Mouse (Mus musculus) CH12.LX (cell line): ENCODE measurements at regions not wholly inside any gene's neighbourhood (a gene's known extent, or its start where the extent isn't known, plus 50 kb on each side); places are given as distances from the start of the nearest gene placed in this dataset.

Experiments used
- DNase-seq: peaks from one replicate; pipeline ENCODE4 v3.0.0-alpha.2; 2013; ENCODE audit errors: extremely low read depth
- H3K27ac ChIP-seq: 2 replicates; pipeline ENCODE4 v1.5.1; 2012; ENCODE audit warnings: low read depth, mild to moderate bottlenecking, control low read depth, moderate library complexity; ENCODE audit not compliant: insufficient read depth
- H3K27me3 ChIP-seq: replicated peaks from 2 replicates; pipeline ENCODE3; 2012; ENCODE audit warnings: inconsistent platforms
- H3K36me3 ChIP-seq, 2 experiments: replicated peaks in 1 of 2; 2 replicates each; pipeline versions ENCODE3 to v1.6.1; 2012; ENCODE audit warnings: inconsistent platforms in 1 of 2, low read length in 1 of 2, mild to moderate bottlenecking in 1 of 2, mixed read lengths in 1 of 2, moderate library complexity in 1 of 2; ENCODE audit not compliant: control insufficient read depth in 1 of 2, insufficient read depth in 1 of 2
- H3K4me1 ChIP-seq, 2 experiments: 2 replicates each; pipeline ENCODE4 v1.6.1; 2012; ENCODE audit warnings: inconsistent platforms in 1 of 2, moderate library complexity in 1 of 2; ENCODE audit not compliant: insufficient read depth in 2 of 2, control insufficient read depth in 1 of 2
- H3K4me2 ChIP-seq: 2 replicates; pipeline ENCODE4 v1.6.1; 2012; ENCODE audit warnings: low read depth, mild to moderate bottlenecking, control low read depth; ENCODE audit not compliant: poor library complexity, insufficient read depth, severe bottlenecking
- H3K4me3 ChIP-seq, 3 experiments: fragments of 150-350 bp in 1 of 3; sonication (generic) in 1 of 3; replicated peaks in 1 of 3; 2 replicates each; pipeline versions ENCODE3 to v1.5.1; 2011 to 2012; ENCODE audit warnings: low read depth in 2 of 3, low read length in 2 of 3, mild to moderate bottlenecking in 2 of 3, moderate library complexity in 2 of 3, control low read depth in 1 of 3, improper control_type of control experiment in 1 of 3, inconsistent platforms in 1 of 3, mixed read lengths in 1 of 3; ENCODE audit not compliant: poor library complexity in 1 of 3
- H3K79me2 ChIP-seq: replicated peaks from 2 replicates; pipeline ENCODE4 v1.6.1; 2012; ENCODE audit warnings: mild to moderate bottlenecking, moderate library complexity; ENCODE audit not compliant: control insufficient read depth, poor library complexity, insufficient read depth, severe bottlenecking; ENCODE audit errors: extremely low read depth
- H3K9ac ChIP-seq: 2 replicates; pipeline ENCODE4 v1.6.1; 2012; ENCODE audit warnings: low read depth, mild to moderate bottlenecking, control low read depth, moderate library complexity; ENCODE audit not compliant: insufficient read depth
- H3K9me3 ChIP-seq: replicated peaks from 2 replicates; pipeline ENCODE3; 2012; ENCODE audit warnings: low read length, inconsistent platforms, mixed read lengths
- BHLHE40 ChIP-seq: IDR thresholded peaks from 2 replicates; pipeline ENCODE4 v1.6.1; 2011; ENCODE audit warnings: mild to moderate bottlenecking, low read depth, low read length, improper control_type of control experiment
- E2F4 ChIP-seq: IDR thresholded peaks from 2 replicates; pipeline ENCODE4 v1.6.1; 2011; ENCODE audit warnings: low read depth, low read length, improper control_type of control experiment; ENCODE audit not compliant: insufficient replicate concordance
- HCFC1 ChIP-seq: IDR thresholded peaks from 2 replicates; pipeline ENCODE4 v1.6.1; 2012; ENCODE audit warnings: low read depth, mild to moderate bottlenecking, inconsistent platforms, low read length, improper control_type of control experiment
- JUN ChIP-seq: IDR thresholded peaks from 2 replicates; pipeline ENCODE4 v1.6.1; 2011; ENCODE audit warnings: low read depth, mild to moderate bottlenecking, low read length, improper control_type of control experiment, moderate library complexity; ENCODE audit not compliant: insufficient read depth
- MAFK ChIP-seq: IDR thresholded peaks from 2 replicates; pipeline ENCODE4 v1.6.1; 2011; ENCODE audit warnings: low read length, improper control_type of control experiment; ENCODE audit not compliant: insufficient replicate concordance
- MAX ChIP-seq: IDR thresholded peaks from 2 replicates; pipeline ENCODE4 v1.6.1; 2011; ENCODE audit warnings: low read length, improper control_type of control experiment
- MAZ ChIP-seq: IDR thresholded peaks from 2 replicates; pipeline ENCODE4 v1.6.1; 2012; ENCODE audit warnings: low read depth, mild to moderate bottlenecking, inconsistent platforms, low read length, improper control_type of control experiment, moderate library complexity
- MXI1 ChIP-seq: IDR thresholded peaks from 2 replicates; pipeline ENCODE4 v1.6.1; 2011; ENCODE audit warnings: mild to moderate bottlenecking, low read depth, low read length, improper control_type of control experiment
- MYC ChIP-seq: IDR thresholded peaks from 2 replicates; pipeline ENCODE4 v1.6.1; 2011; ENCODE audit warnings: low read depth, mild to moderate bottlenecking, improper control_type of control experiment, low read length
- NRF1 ChIP-seq: IDR thresholded peaks from 2 replicates; pipeline ENCODE4 v1.6.1; 2014; ENCODE audit warnings: low read depth, mild to moderate bottlenecking, inconsistent platforms, low read length, improper control_type of control experiment, moderate library complexity
- PAX5 ChIP-seq: IDR thresholded peaks from 2 replicates; pipeline ENCODE4 v1.6.1; 2012; ENCODE audit warnings: low read length, inconsistent platforms, mixed read lengths
- RCOR1 ChIP-seq: conservative IDR thresholded peaks from 2 replicates; pipeline ENCODE4 v1.6.1; 2012; ENCODE audit warnings: low read depth, mild to moderate bottlenecking, inconsistent platforms, low read length, improper control_type of control experiment
- SIN3A ChIP-seq: IDR thresholded peaks from 2 replicates; pipeline ENCODE4 v1.6.1; 2012; ENCODE audit warnings: low read length, improper control_type of control experiment, inconsistent platforms
- TBP ChIP-seq: conservative IDR thresholded peaks from 2 replicates; pipeline ENCODE4 v1.6.1; 2011; ENCODE audit warnings: low read depth, low read length, improper control_type of control experiment
- TCF12 ChIP-seq: IDR thresholded peaks from 2 replicates; pipeline ENCODE4 v1.6.1; 2014; ENCODE audit warnings: low read depth, mild to moderate bottlenecking, inconsistent platforms, low read length, improper control_type of control experiment
- ZKSCAN1 ChIP-seq: IDR thresholded peaks from 2 replicates; pipeline ENCODE4 v1.6.1; 2012; ENCODE audit warnings: low read depth, inconsistent platforms, low read length, improper control_type of control experiment, borderline replicate concordance
- dilution Hi-C: fragments of 300-500 bp; cut with MboI; formaldehyde crosslinking; loops from 2 replicates; pipeline ENCODE4 v1.14.3; 2020; ENCODE audit warnings: low sequenced_read_pairs; ENCODE audit not compliant: extremely low pct_unique_long_range_greater_than_20kb, extremely low pct_ligation_motif_present
- in situ Hi-C: fragments of 300-500 bp; cut with MboI; formaldehyde crosslinking; loops from 3 replicates; pipeline ENCODE4 v1.14.3; 2019; ENCODE audit warnings: low sequenced_read_pairs, low pct_ligation_motif_present, low pct_unique_long_range_greater_than_20kb, mixed read lengths

DNA sequence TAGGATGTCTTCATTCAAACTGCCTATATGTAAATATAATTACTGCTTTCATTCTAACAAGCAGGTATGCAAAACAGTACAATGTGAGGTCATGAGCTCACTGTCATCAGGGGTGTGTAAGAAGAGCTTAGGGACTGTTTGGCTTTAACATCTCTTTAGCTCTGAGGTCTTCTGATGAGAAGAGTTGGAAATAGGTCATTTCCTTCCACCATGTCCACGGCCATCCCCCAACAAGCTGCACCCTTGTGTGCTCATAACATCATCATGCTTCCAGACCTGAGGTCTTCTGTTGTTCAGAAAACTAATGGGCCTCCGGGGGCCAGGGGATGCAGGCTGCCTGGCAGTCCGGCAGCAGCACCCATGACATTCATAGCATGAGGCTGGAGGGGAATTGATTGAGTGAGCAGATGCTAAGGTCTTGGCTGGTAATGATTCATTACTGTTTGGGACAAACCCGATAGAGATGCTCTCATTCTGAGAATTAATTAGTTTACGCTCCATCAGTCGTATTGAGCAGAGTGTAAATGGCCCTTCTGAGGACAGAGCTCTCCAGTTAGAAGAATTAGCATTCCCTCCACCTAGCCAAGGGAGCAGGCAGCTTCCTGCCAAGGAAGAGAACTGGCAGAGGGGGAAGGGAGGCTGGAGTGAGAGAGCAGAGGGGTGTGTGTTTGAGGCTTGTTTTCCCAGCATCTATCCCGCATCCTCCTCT, 64.0 kb downstream of the Rps24 start:
- no peaks in the 10 kb centered on the region for H3K4me1 ChIP-seq
- H3K27me3 ChIP-seq: peaks cover 13% of the 10 kb centered on the region
- H3K9me3 ChIP-seq: peaks cover 8% of the 10 kb centered on the region
- in situ Hi-C loops: no loop called here
- dilution Hi-C loops: no loop called here
- TF ChIP-seq MAZ: no peak
- TF ChIP-seq PAX5: no peak
- no peak for TF ChIP-seq TBP
- TF ChIP-seq JUN: no peak
- no peak for TF ChIP-seq MXI1
- TF ChIP-seq MYC: no peak
- no peak for TF ChIP-seq E2F4
- no peak for TF ChIP-seq NRF1
- no peak for TF ChIP-seq MAX
- TF ChIP-seq RCOR1: no peak
- TF ChIP-seq BHLHE40: no peak
- TF ChIP-seq MAFK: no peak
- no peak for TF ChIP-seq HCFC1
- TF ChIP-seq TCF12: no peak
- TF ChIP-seq SIN3A: no peak
- no peak overlapping the region for H3K27ac ChIP-seq
- no peaks in the 10 kb centered on the region for H3K36me3 ChIP-seq
- DNase-seq: no peak
- H3K79me2 ChIP-seq: no peaks in the 10 kb centered on the region
- H3K4me2 ChIP-seq: no peak overlapping the region
- H3K9ac ChIP-seq: no peak overlapping the region
- no peak overlapping the region for H3K4me3 ChIP-seq

- Histone ChIP-seq H3K79me2 (no peaks in the 10 kb centered on the region), H3K9me3 (peaks cover 8% of the 10 kb centered on the region), H3K27ac (no peak overlapping the region), H3K4me1 (no peaks in the 10 kb centered on the region), H3K27me3 (peaks cover 12% of the 10 kb centered on the region), H3K9ac (no peak overlapping the region), H3K36me3 (no peaks in the 10 kb centered on the region), H3K4me3 (no peak overlapping the region)
- in situ Hi-C loops: no loop called here
- no peak for DNase-seq
- TF ChIP-seq ZKSCAN1 (no peak), JUN (no peak)
- TF ChIP-seq, all 38 proteins: peak for 0
- dilution Hi-C loops: no loop called here
- H3K4me2 ChIP-seq: no peak overlapping the region
Measured at GRCm38 (mm10) chr14:24551472-24551783, 64.5 kb downstream of the Rps24 start.
